Mouse (Mus musculus) E14TG2a.4 (cell line): ENCODE measurements around the gene Miip.

Experiments
- H3K27me3 ChIP-seq: 2 replicates; pipeline ENCODE4 v1.6.1; 2014; ENCODE audit warnings: low read length, control low read depth; ENCODE audit not compliant: insufficient read depth
- H3K36me3 ChIP-seq: 2 replicates; pipeline ENCODE4 v1.6.1; 2014; ENCODE audit warnings: low read length, control low read depth; ENCODE audit not compliant: insufficient read depth
- H3K4me1 ChIP-seq: replicated peaks from 2 replicates; pipeline ENCODE4 v1.6.1; 2014; ENCODE audit warnings: low read depth, low read length, control low read depth
- H3K4me3 ChIP-seq: replicated peaks from 2 replicates; pipeline ENCODE4 v1.5.1; 2014; ENCODE audit warnings: mild to moderate bottlenecking, low read length
- H3K9me3 ChIP-seq: 2 replicates; pipeline ENCODE4 v1.6.1; 2014; ENCODE audit warnings: low read length, control low read depth
- CTCF ChIP-seq: conservative IDR thresholded peaks from 2 replicates; pipeline ENCODE4 v1.5.1; 2014; ENCODE audit warnings: low read length
- NANOG ChIP-seq: IDR thresholded peaks from 2 replicates; pipeline ENCODE4 v1.6.1; 2014; ENCODE audit warnings: borderline replicate concordance, low read length, mixed read lengths
- POU5F1 ChIP-seq: IDR thresholded peaks from 2 replicates; pipeline ENCODE4 v1.6.1; 2014; ENCODE audit warnings: low read length, borderline replicate concordance

Miip gene

DNA sequence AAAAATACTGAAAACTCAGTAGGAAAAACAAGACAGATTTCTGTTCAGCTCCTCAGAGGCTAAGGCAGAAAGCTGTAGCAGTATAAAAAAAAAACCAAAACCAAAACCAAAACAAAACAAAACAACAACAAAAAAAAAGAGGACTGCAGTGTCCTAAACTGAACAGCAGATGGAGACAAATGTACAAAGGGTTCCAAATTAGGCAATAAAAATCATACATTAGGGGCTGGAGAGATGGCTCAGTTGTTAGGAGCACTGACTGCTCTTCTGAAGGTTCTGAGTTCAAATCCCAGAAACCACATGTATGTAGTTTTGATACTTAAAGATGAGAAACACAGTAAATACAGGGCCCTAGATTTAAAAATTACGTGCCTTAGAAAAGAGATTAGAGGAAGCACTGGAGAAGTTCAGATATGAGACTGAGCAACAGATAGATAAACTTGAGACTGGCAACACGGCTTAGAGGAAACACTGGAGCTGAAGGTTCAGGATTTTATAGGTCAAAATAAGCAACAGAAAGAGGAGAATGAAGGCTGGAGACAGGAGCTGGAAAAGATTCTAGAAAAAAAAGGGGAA is 53.9 kb downstream of the Miip start:
- TF ChIP-seq NANOG = no peak
- no peak for TF ChIP-seq POU5F1
- TF ChIP-seq CTCF = peak; percentile 83
- Histone ChIP-seq H3K4me1 (no peaks in the 10 kb centered on the region), H3K4me3 (no peak overlapping the region)

GRCm38 (mm10) chr4:147813249-147813765 is 55.3 kb downstream of the Miip start:
- H3K27me3 ChIP-seq = no peaks in the 10 kb centered on the region
- peaks cover 42% of the 10 kb centered on the region for H3K9me3 ChIP-seq
- H3K36me3 ChIP-seq = no peaks in the 10 kb centered on the region
- TF ChIP-seq POU5F1 (no peak), NANOG (no peak)
- H3K4me3 ChIP-seq = no peak overlapping the region
- H3K4me1 ChIP-seq = no peaks in the 10 kb centered on the region

More for the DNA sequence above, 53.9 kb downstream of the Miip start:
- Histone ChIP-seq H3K27me3 (no peaks in the 10 kb centered on the region), H3K36me3 (no peaks in the 10 kb centered on the region), H3K9me3 (peaks cover 37% of the 10 kb centered on the region)
